Mouse (Mus musculus) ES-E14 (cell line): ENCODE data around the gene Shroom3. TPM values are rescaled to one million over a fixed set of nuclear protein-coding genes. Genes with fewer than 3 reads are reported as not detected.

Experiments used
- DNase-seq: peaks from one replicate; pipeline ENCODE4 v3.0.0-alpha.2; 2013; ENCODE audit warnings: low read depth, low spot score
- H3K27ac ChIP-seq: 2 replicates; pipeline ENCODE4 v1.5.1; 2012; ENCODE audit warnings: low read depth, mild to moderate bottlenecking, low read length, moderate library complexity, mixed read lengths; ENCODE audit not compliant: poor library complexity, insufficient read depth, severe bottlenecking
- H3K36me3 ChIP-seq: 2 replicates; pipeline ENCODE4 v1.6.1; 2012; ENCODE audit warnings: mild to moderate bottlenecking, low read length, moderate library complexity, mixed read lengths; ENCODE audit not compliant: control insufficient read depth, poor library complexity, insufficient read depth, severe bottlenecking
- H3K4me1 ChIP-seq, 2 experiments: fragments of 150-350 bp in 1 of 2; sonication (generic) in 1 of 2; 2 replicates each; pipeline ENCODE4 v1.6.1; 2012; ENCODE audit warnings: low read length in 2 of 2, mild to moderate bottlenecking in 1 of 2, mixed read lengths in 1 of 2; ENCODE audit not compliant: control insufficient read depth in 2 of 2, insufficient read depth in 2 of 2, poor library complexity in 1 of 2
- H3K4me3 ChIP-seq, 2 experiments: fragments of 150-350 bp in 1 of 2; sonication (generic) in 1 of 2; 2 replicates each; pipeline ENCODE4 v1.5.1; 2012; ENCODE audit warnings: low read length in 2 of 2, low read depth in 1 of 2, mild to moderate bottlenecking in 1 of 2, mixed read lengths in 1 of 2; ENCODE audit not compliant: insufficient read depth in 1 of 2, poor library complexity in 1 of 2, severe bottlenecking in 1 of 2
- H3K9ac ChIP-seq: 2 replicates; pipeline ENCODE4 v1.6.1; 2012; ENCODE audit warnings: low read depth, mild to moderate bottlenecking, low read length, mixed read lengths; ENCODE audit not compliant: poor library complexity, insufficient read depth, severe bottlenecking
- H3K9me3 ChIP-seq: fragments of 150-350 bp; sonication (generic); 2 replicates; pipeline ENCODE4 v1.6.1; 2012; ENCODE audit warnings: low read depth, mild to moderate bottlenecking, low read length; ENCODE audit not compliant: control insufficient read depth, insufficient read depth
- CHD2 ChIP-seq: IDR thresholded peaks from 2 replicates; pipeline ENCODE4 v1.6.1; 2014; ENCODE audit warnings: mild to moderate bottlenecking, low read depth, low read length, inconsistent platforms
- HCFC1 ChIP-seq: IDR thresholded peaks from 2 replicates; pipeline ENCODE4 v1.6.1; 2012; ENCODE audit warnings: low read length, inconsistent platforms, borderline replicate concordance; ENCODE audit not compliant: insufficient read depth
- MAFK ChIP-seq: IDR thresholded peaks from 2 replicates; pipeline ENCODE4 v1.6.1; 2014; ENCODE audit warnings: mild to moderate bottlenecking, low read depth, low read length, inconsistent platforms; ENCODE audit not compliant: insufficient read depth
- ZC3H11A ChIP-seq: IDR thresholded peaks from 2 replicates; pipeline ENCODE4 v1.6.1; 2012; ENCODE audit warnings: low read depth, mild to moderate bottlenecking, inconsistent platforms, low read length, borderline replicate concordance
- ZNF384 ChIP-seq: IDR thresholded peaks from 2 replicates; pipeline ENCODE4 v1.6.1; 2012; ENCODE audit warnings: low read depth, low read length, inconsistent platforms
- in situ Hi-C, 2 experiments: fragments of 600-800 bp; cut with MboI; formaldehyde crosslinking; loops; one replicate each; pipeline ENCODE4 v1.15.1; 2025; ENCODE audit warnings: low sequenced_read_pairs in 2 of 2, inconsistent platforms in 1 of 2; ENCODE audit not compliant: unreplicated experiment in 2 of 2
- total RNA-seq: library from RNA; depleted of rRNA; stranded (reverse); fragments of 300-350 nt; gene quantifications from 2 replicates; pipeline ENCODE4 v1.2.3, GENCODE M21; 2012

The Shroom3 gene
- total RNA-seq, 1 experiment, result 34.1 TPM

GRCm38 (mm10) chr5:92767194-92767777 is 84.1 kb downstream of the Shroom3 start:
- in situ Hi-C loops, result no loop called here
- no peaks in the 10 kb centered on the region for H3K36me3 ChIP-seq
- H3K9me3 ChIP-seq, result no peaks in the 10 kb centered on the region
- no peak overlapping the region for H3K9ac ChIP-seq
- TF ChIP-seq HCFC1, result no peak
- no peak for TF ChIP-seq ZNF384
- no peak for TF ChIP-seq CHD2
- TF ChIP-seq ZC3H11A, result no peak
- TF ChIP-seq MAFK, result no peak
- peaks cover 0 to 2% of the 10 kb centered on the region in 2 experiments; a peak in 1 of 4 replicates for H3K4me1 ChIP-seq
- H3K27ac ChIP-seq, result no peak overlapping the region
- no peak for DNase-seq
- H3K4me3 ChIP-seq, result no peak overlapping the region

- Histone ChIP-seq H3K9ac (no peak overlapping the region), H3K36me3 (no peaks in the 10 kb centered on the region), H3K4me3 (no peak overlapping the region), H3K27ac (no peak overlapping the region), H3K4me1 (peaks cover 0 to 2% of the 10 kb centered on the region in 2 experiments; a peak in 1 of 4 replicates), H3K9me3 (no peaks in the 10 kb centered on the region)
- TF ChIP-seq ZNF384 (no peak), HCFC1 (no peak)
- in situ Hi-C loops, result no loop called here
- no peak for DNase-seq
Observed at GRCm38 (mm10) chr5:92767857-92768291, 84.6 kb downstream of the Shroom3 start.

GRCm38 (mm10) chr5:92773821-92774220 is 90.6 kb downstream of the Shroom3 start:
- in situ Hi-C loops, result no loop called here
- Histone ChIP-seq H3K4me3 (no peak overlapping the region), H3K9me3 (no peaks in the 10 kb centered on the region), H3K9ac (no peak overlapping the region), H3K36me3 (no peaks in the 10 kb centered on the region), H3K4me1 (no peaks in the 10 kb centered on the region), H3K27ac (no peak overlapping the region)
- DNase-seq, result no peak
- TF ChIP-seq ZC3H11A (no peak), HCFC1 (no peak), CHD2 (no peak), MAFK (no peak), ZNF384 (no peak)

GRCm38 (mm10) chr5:92774419-92774818 is 91.2 kb downstream of the Shroom3 start:
- TF ChIP-seq CHD2 (no peak), ZNF384 (no peak), HCFC1 (no peak), MAFK (no peak), ZC3H11A (no peak)
- Histone ChIP-seq H3K9ac (no peak overlapping the region), H3K4me1 (no peaks in the 10 kb centered on the region), H3K27ac (no peak overlapping the region), H3K36me3 (no peaks in the 10 kb centered on the region), H3K4me3 (no peak overlapping the region), H3K9me3 (no peaks in the 10 kb centered on the region)
- in situ Hi-C loops, result no loop called here
- no peak for DNase-seq

GRCm38 (mm10) chr5:92774893-92775292 is 91.7 kb downstream of the Shroom3 start:
- no peak for TF ChIP-seq CHD2
- TF ChIP-seq HCFC1, result no peak
- TF ChIP-seq ZC3H11A, result no peak
- TF ChIP-seq MAFK, result no peak
- no peak for TF ChIP-seq ZNF384

More at GRCm38 (mm10) chr5:92774893-92775292, 91.7 kb downstream of the Shroom3 start:
- Histone ChIP-seq H3K27ac (no peak overlapping the region), H3K9ac (no peak overlapping the region), H3K9me3 (no peaks in the 10 kb centered on the region), H3K4me1 (no peaks in the 10 kb centered on the region), H3K36me3 (no peaks in the 10 kb centered on the region), H3K4me3 (no peak overlapping the region)
- no peak for DNase-seq
- in situ Hi-C loops, result no loop called here
